Mouse (Mus musculus): ENCODE data around the gene Ifnab. TPM values are rescaled to one million over a fixed set of nuclear protein-coding genes. Genes with fewer than 3 reads are reported as not detected.

Gene Ifnab
- polyA plus RNA-seq (2012) = not detected in 2 replicates

GRCm38 (mm10) chr4:88691259-88691658 is at the start of gene Ifnab:
Gene Ifnab (minus strand): TSS chr4:88691359.

GRCm38 (mm10) chr4:88721791-88722721 is 30.9 kb upstream of the Ifnab start, which contains the start of the genes Gm26566 and Klhl9:
Gene Gm26566 (plus strand): TSS chr4:88721805.
Gene Klhl9 (minus strand): TSS chr4:88722465.

GRCm38 (mm10) chr4:88683812-88684211 is 7.3 kb downstream of the Ifnab start, which contains the start of gene Ifna2:
Gene Ifna2 (minus strand): TSS chr4:88683912.

GRCm38 (mm10) chr4:88676824-88677223 is 14.3 kb downstream of the Ifnab start, which contains the start of gene Ifna16:
Gene Ifna16 (minus strand): TSS chr4:88676924.

GRCm38 (mm10) chr4:88644359-88644758 is 46.8 kb downstream of the Ifnab start, which contains the start of gene Ifna13:
Gene Ifna13 (minus strand): TSS chr4:88644459.

Other genes with a start within 250 kb of the Ifnab start
- not detected in 2 replicates for gene Ifnb1, start 168.6 kb downstream of the Ifnab start, polyA plus RNA-seq (2012)
- gene Ifna15, start 133.1 kb downstream of the Ifnab start, polyA plus RNA-seq (2012) = not detected in 2 replicates
- gene Ifna14, start 119.6 kb downstream of the Ifnab start, polyA plus RNA-seq (2012) = not detected in 2 replicates
- gene Ifna9, start 99.0 kb downstream of the Ifnab start, polyA plus RNA-seq (2012) = not detected in 2 replicates
- gene Ifna12, start 88.0 kb downstream of the Ifnab start, polyA plus RNA-seq (2012) = not detected in 2 replicates
- gene C87499, start 56.9 kb downstream of the Ifnab start, polyA plus RNA-seq (2012) = not detected in 2 replicates
- not detected in 2 replicates for gene Ifna13, start 46.9 kb downstream of the Ifnab start, polyA plus RNA-seq (2012)
- not detected in 2 replicates for gene Ifna16, start 14.4 kb downstream of the Ifnab start, polyA plus RNA-seq (2012)
- not detected in 2 replicates for gene Ifna2, start 7.4 kb downstream of the Ifnab start, polyA plus RNA-seq (2012)
- gene Gm26566, start 30.4 kb upstream of the Ifnab start, polyA plus RNA-seq (2012) = 1.2 and 1.3 TPM in 2 replicates
- 6.6 and 7.6 TPM in 2 replicates for gene Klhl9, start 31.1 kb upstream of the Ifnab start, polyA plus RNA-seq (2012)
- gene Gm13271, start 63.5 kb upstream of the Ifnab start, polyA plus RNA-seq (2012) = not detected in 2 replicates
- gene Gm13283, start 68.8 kb upstream of the Ifnab start, polyA plus RNA-seq (2012) = 0.12 and 0.13 TPM in 2 replicates
- gene Gm13290, start 82.5 kb upstream of the Ifnab start, polyA plus RNA-seq (2012) = not detected in 2 replicates
- gene Gm13289, start 85.6 kb upstream of the Ifnab start, polyA plus RNA-seq (2012) = not detected in 2 replicates
- gene Gm13272, start 88.5 kb upstream of the Ifnab start, polyA plus RNA-seq (2012) = not detected in 2 replicates
- gene Ifnz, start 90.8 kb upstream of the Ifnab start, polyA plus RNA-seq (2012) = not detected in 2 replicates
- gene Gm13276, start 94.3 kb upstream of the Ifnab start, polyA plus RNA-seq (2012) = not detected in 2 replicates
- gene Gm13277, start 97.3 kb upstream of the Ifnab start, polyA plus RNA-seq (2012) = not detected in 2 replicates
- not detected in 2 replicates for gene Gm13278, start 100.2 kb upstream of the Ifnab start, polyA plus RNA-seq (2012)
- not detected in 2 replicates for gene Gm13275, start 103.1 kb upstream of the Ifnab start, polyA plus RNA-seq (2012)
- gene Gm13279, start 106.0 kb upstream of the Ifnab start, polyA plus RNA-seq (2012) = not detected in 2 replicates
- not detected in 2 replicates for gene Gm13285, start 108.3 kb upstream of the Ifnab start, polyA plus RNA-seq (2012)
- not detected in 2 replicates for gene Gm13287, start 111.9 kb upstream of the Ifnab start, polyA plus RNA-seq (2012)
- gene Gm13288, start 114.2 kb upstream of the Ifnab start, polyA plus RNA-seq (2012) = 0.06 and 0.09 TPM in 2 replicates
- gene Ifna7, start 124.9 kb upstream of the Ifnab start, polyA plus RNA-seq (2012) = not detected in 2 replicates
- not detected in 2 replicates for gene Ifna11, start 128.6 kb upstream of the Ifnab start, polyA plus RNA-seq (2012)
- gene Ifna6, start 136.1 kb upstream of the Ifnab start, polyA plus RNA-seq (2012) = not detected in 2 replicates
- gene Ifna5, start 144.2 kb upstream of the Ifnab start, polyA plus RNA-seq (2012) = not detected in 2 replicates
- gene Ifna4, start 150.5 kb upstream of the Ifnab start, polyA plus RNA-seq (2012) = not detected in 2 replicates
- gene Ifna1, start 158.7 kb upstream of the Ifnab start, polyA plus RNA-seq (2012) = not detected in 2 replicates
- not detected in 2 replicates for gene Ifne, start 188.8 kb upstream of the Ifnab start, polyA plus RNA-seq (2012)